Mouse (Mus musculus) testis, adult 2 months (tissue): ENCODE data around the gene Slfn9. TPM values are rescaled to one million over a fixed set of nuclear protein-coding genes. Genes with fewer than 3 reads are reported as not detected.
"Not testable (repeated sequence)": the region's sequence is repeated elsewhere in the genome, so short reads cannot be mapped to it uniquely, and the experiment has no call there.

ENCODE experiments used
- H3K27ac ChIP-seq: fragments of 200-500 bp; 2 replicates; pipeline ENCODE4 v1.5.1; 2012; ENCODE audit warnings: low read depth, low read length; ENCODE audit not compliant: control insufficient read depth, insufficient read depth
- H3K27me3 ChIP-seq: fragments of 200-500 bp; 2 replicates; pipeline ENCODE4 v1.6.1; 2012; ENCODE audit warnings: mild to moderate bottlenecking, low read length, moderate library complexity; ENCODE audit not compliant: control insufficient read depth, insufficient read depth
- H3K36me3 ChIP-seq: fragments of 200-500 bp; 2 replicates; pipeline ENCODE4 v1.6.1; 2012; ENCODE audit warnings: mild to moderate bottlenecking, low read length; ENCODE audit not compliant: control insufficient read depth, insufficient read depth
- H3K4me1 ChIP-seq: fragments of 200-500 bp; 2 replicates; pipeline ENCODE4 v1.6.1; 2012; ENCODE audit warnings: low read length; ENCODE audit not compliant: control insufficient read depth, insufficient read depth
- H3K4me3 ChIP-seq: fragments of 200-500 bp; 2 replicates; pipeline ENCODE4 v1.5.1; 2012; ENCODE audit warnings: low read depth, mild to moderate bottlenecking, low read length, moderate library complexity, mixed read lengths; ENCODE audit not compliant: control insufficient read depth
- CTCF ChIP-seq: fragments of 200-500 bp; IDR thresholded peaks from 2 replicates; pipeline ENCODE4 v1.5.1; 2012; ENCODE audit warnings: low read depth, mild to moderate bottlenecking, inconsistent platforms, low read length, moderate library complexity; ENCODE audit not compliant: control insufficient read depth, insufficient read depth, insufficient replicate concordance
- POLR2A ChIP-seq: fragments of 200-500 bp; IDR thresholded peaks from 2 replicates; pipeline ENCODE4 v1.6.1; 2012; ENCODE audit warnings: low read depth, mild to moderate bottlenecking, inconsistent platforms, low read length, moderate library complexity; ENCODE audit not compliant: control insufficient read depth
- polyA plus RNA-seq: library from polyadenylated mRNA; depleted of rRNA; stranded (reverse); fragments of >200 nt; gene quantifications from 2 replicates; pipeline ENCODE4 v1.2.3, GENCODE M21; 2012

Slfn9 gene
- polyA plus RNA-seq, 1 experiment, result 0.07 TPM

DNA sequence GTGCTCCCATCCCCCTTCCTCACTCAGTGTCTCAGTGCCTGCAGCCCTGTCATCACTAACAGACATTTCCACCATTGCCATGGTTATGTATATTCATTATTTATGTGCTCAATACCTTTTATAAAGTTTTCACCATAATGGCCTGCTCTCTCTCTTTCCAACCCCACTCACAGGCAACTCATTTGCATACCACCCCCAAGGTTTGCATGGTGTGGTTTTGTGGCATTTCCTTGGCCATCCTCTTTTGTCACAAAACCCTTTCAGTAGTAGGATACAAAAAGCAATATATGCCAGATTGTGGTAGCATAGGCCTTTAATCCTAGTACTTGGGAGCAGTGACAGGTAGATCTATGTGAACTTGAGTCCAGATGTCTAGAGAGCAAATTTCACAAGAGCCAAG is 24.5 kb upstream of the Slfn9 start:
- H3K4me3 ChIP-seq, result no peak overlapping the region
- H3K27ac ChIP-seq, result no peak overlapping the region
- peaks cover 2% of the 10 kb centered on the region; the same call in 1 of the 2 replicates for H3K4me1 ChIP-seq
- no peak for TF ChIP-seq CTCF
- H3K27me3 ChIP-seq, result no peaks in the 10 kb centered on the region
- H3K36me3 ChIP-seq, result no peaks in the 10 kb centered on the region

DNA sequence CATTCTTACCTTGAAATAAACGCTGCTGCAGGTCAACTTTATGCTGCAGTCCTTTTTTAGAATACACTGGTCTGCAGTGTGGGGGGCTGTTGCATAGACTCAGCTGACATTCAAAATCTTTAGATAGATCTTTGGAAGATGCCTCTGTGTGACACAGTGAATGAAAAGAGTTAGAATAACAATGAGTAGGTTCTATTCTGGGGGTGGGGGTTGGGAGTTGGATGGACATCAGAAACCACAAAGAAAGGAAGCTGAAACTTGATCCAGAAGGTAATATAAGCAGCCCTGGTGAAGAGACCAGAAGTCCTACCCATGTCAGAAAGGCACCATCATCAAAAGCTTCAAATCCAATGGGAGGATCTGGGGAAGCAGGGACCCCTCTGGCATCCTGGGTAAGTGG is 21.7 kb upstream of the Slfn9 start:
- Histone ChIP-seq H3K4me1 (no peaks in the 10 kb centered on the region), H3K27ac (no peak overlapping the region), H3K27me3 (no peaks in the 10 kb centered on the region), H3K4me3 (no peak overlapping the region), H3K36me3 (no peaks in the 10 kb centered on the region)
- TF ChIP-seq POLR2A (no peak), CTCF (no peak)

DNA sequence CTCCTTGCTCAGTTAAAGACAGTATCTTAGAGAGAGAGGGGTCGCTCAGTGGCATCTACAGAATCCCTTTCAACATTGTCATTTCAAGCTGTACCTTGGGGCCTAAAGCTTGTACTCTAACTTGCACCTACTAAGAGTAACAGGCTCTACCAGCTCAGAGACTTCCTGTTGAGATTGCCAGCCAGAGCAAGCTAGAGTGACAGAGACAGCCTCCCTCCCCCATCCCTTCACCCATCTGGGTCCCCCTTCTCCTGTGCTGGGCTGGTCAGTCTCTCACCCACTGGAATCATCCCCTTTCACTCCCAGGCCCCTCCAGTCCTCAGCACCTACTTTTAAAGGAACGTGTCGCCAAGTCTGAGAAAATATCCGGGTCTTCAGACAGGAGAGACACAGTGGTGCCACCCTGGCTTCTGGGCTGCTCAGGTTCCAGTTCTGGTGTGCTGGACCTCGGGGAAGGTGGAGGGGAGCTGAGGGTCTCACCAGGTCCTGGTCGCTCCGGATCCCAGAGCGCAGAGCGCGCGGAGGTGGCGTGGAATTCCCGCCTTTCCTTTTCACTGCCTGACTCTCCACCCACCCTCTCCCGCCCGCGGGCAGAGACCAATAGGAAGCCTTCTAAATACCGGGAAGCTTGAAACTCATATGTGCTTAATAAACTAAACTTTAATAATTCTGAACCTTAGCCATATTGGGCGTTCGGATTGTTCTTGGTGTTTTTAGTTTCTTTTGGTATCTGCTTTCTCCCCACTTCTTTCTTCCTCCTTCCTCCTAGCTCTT is 831 bp downstream of the Slfn9 start:
- H3K27me3 ChIP-seq, H3K4me1 ChIP-seq, H3K27ac ChIP-seq, H3K36me3 ChIP-seq: not testable (repeated sequence)
- peak overlapping the region; percentile 79 for H3K4me3 ChIP-seq

DNA sequence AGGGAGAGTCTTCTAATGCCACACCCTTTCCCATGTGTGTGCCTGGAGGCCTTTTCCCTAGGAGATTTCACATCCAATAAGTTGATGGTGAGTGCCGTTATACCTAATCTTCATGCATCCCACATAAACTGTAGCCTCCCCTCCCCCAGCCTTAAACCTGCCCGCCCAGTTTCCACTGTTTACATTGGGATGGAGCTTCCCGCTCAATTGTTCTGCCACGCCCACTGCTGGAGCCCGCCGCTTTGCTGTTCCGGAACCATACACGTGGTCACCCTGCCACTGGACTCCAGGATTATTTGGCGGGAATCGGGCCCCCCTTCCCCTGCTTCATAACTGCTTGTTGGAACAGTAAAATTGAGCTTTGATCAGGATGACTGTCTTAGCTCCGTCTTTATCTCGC is 2.3 kb downstream of the Slfn9 start:
- Histone ChIP-seq H3K36me3 (no peaks in the 10 kb centered on the region), H3K4me1 (peaks cover 5% of the 10 kb centered on the region; the same call in 1 of the 2 replicates), H3K27ac (no peak overlapping the region), H3K4me3 (no peak overlapping the region), H3K27me3 (no peaks in the 10 kb centered on the region)
- no peak for TF ChIP-seq CTCF
- no peak for TF ChIP-seq POLR2A

- Histone ChIP-seq H3K36me3 (no peaks in the 10 kb centered on the region), H3K4me3 (no peak overlapping the region), H3K27ac (no peak overlapping the region), H3K27me3 (no peaks in the 10 kb centered on the region), H3K4me1 (peaks cover 5% of the 10 kb centered on the region; the same call in 1 of the 2 replicates)
- TF ChIP-seq CTCF, result no peak
- TF ChIP-seq POLR2A, result no peak
Observed at GRCm38 (mm10) chr11:82987621-82988020, 4.0 kb downstream of the Slfn9 start.

DNA sequence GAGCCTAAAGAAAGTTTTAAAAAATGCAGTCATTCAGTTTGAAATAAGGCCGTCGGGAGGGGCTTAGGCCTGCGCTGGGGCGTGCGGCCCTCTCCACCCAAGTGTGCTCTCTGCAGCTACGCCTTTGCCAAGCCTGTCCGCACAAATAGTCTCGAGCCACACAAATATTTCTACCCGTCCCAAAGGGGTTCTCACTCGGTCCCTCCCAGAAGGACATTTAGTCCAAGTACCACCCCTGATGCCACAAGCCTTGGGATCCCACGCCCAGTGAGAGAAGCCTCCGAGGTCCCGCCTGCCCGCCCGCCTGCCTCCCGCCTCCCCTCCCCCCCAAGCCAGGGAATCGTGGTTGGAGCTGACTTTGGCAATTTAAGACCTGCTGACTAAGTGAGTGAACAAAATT is 8.4 kb downstream of the Slfn9 start:
- Histone ChIP-seq H3K4me1 (no peaks in the 10 kb centered on the region), H3K27me3 (no peaks in the 10 kb centered on the region), H3K36me3 (no peaks in the 10 kb centered on the region), H3K27ac (no peak overlapping the region), H3K4me3 (no peak overlapping the region)
- TF ChIP-seq POLR2A, result no peak
- TF ChIP-seq CTCF, result no peak

DNA sequence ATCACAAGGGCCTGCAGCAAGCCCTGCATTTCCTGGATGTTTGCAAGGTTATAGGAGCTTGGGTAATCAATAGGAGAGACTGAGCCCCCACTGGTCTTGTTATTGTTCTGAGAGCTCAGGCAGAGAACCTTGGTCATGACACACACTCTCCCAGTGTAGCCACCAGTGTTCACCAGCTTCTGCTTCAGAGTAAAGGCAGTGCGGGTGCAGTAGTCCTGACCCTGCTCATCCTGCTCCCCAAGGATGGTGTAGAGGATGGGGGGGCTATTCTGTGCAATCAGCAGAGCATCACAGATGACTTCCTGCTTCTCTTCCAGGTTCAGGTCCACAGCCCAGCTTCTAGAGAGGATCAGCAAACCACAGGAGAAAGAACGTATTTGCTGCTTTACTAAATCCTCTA is 9.2 kb downstream of the Slfn9 start:
- H3K27me3 ChIP-seq, H3K27ac ChIP-seq, H3K4me1 ChIP-seq, H3K36me3 ChIP-seq, H3K4me3 ChIP-seq: not testable (repeated sequence)

DNA sequence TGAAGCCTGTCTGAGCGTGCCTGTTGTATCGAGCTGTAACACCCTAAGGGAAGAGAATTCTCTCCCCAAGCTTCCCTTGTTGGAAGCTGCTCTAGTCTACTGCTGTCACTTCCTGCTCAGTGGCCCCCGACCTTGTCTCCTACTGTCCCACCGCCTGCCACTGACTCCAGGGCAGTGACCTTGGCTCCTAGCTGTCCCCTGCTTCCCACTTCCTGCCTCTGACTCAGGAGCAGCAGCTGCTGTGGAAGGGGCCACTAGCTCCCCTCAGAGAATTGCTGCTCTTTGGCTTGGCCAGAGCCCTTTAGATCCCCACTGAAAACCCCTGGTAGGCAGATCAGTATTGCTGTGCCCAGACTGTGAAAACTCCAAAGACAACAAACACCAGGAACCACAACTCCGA is 17.7 kb downstream of the Slfn9 start:
- H3K36me3 ChIP-seq, result no peaks in the 10 kb centered on the region
- no peak overlapping the region for H3K4me3 ChIP-seq
- no peak overlapping the region for H3K27ac ChIP-seq
- TF ChIP-seq CTCF (no peak), POLR2A (no peak)
- no peaks in the 10 kb centered on the region for H3K27me3 ChIP-seq
- peaks cover 10% of the 10 kb centered on the region for H3K4me1 ChIP-seq
